Mouse (Mus musculus): Measurements from ENCODE around the gene Gm5105.

- no peak for TF ChIP-seq CTCF (IDR thresholded peaks at IDR 0.05 in 2 of 3, conservative IDR thresholded peaks at IDR 0.05 in 1 of 3; ENCODE audit: control insufficient read depth in 1 of 3, insufficient read depth in 1 of 3, low read depth in 2 of 3, low read length in 3 of 3, poor library complexity in 1 of 3, severe bottlenecking in 1 of 3)
- TF ChIP-seq ZNF384 (IDR thresholded peaks at IDR 0.05; ENCODE audit: low read depth, low read length) = no peak
- TF ChIP-seq TBP (IDR thresholded peaks at IDR 0.05; ENCODE audit: low read depth, low read length) = no peak
- TF ChIP-seq TCF12 (IDR thresholded peaks at IDR 0.05; ENCODE audit: low read depth, low read length) = no peak
- TF ChIP-seq CHD1 (IDR thresholded peaks at IDR 0.05; ENCODE audit: low read depth, low read length) = no peak
- no peak for TF ChIP-seq HCFC1 (IDR thresholded peaks at IDR 0.05; ENCODE audit: low read depth, low read length)
Observed at GRCm38 (mm10) chr3:138056976-138057375, 10.2 kb downstream of the Gm5105 start.

Measured in MEL (cell line).